Mouse (Mus musculus) embryonic facial prominence, embryonic 15.5 days (tissue): ENCODE data around the gene Adck2. TPM values are rescaled to one million over a fixed set of nuclear protein-coding genes. Genes with fewer than 3 reads are reported as not detected.
A peak's percentile ranks its signal among the peaks of the same experiment; 100 is the strongest.

ENCODE experiments used
- ATAC-seq: fragments of 200-750 bp; cut with Nextera tagmentation; 2 replicates; pipeline ENCODE4 v1.8.0; 2017; ENCODE audit warnings: low read depth, moderate TSS enrichment; ENCODE audit not compliant: insufficient number of reproducible peaks, low FRiP score, low TSS enrichment
- H3K27ac ChIP-seq: fragments of 300-500 bp; sonication (generic); replicated peaks from 2 replicates; pipeline ENCODE4 v1.5.1; 2015; ENCODE audit warnings: mild to moderate bottlenecking, inconsistent platforms
- H3K27me3 ChIP-seq: fragments of 300-500 bp; sonication (generic); 2 replicates; pipeline ENCODE4 v1.6.1; 2015; ENCODE audit warnings: inconsistent platforms
- H3K36me3 ChIP-seq: fragments of 300-500 bp; sonication (generic); 2 replicates; pipeline ENCODE4 v1.6.1; 2015; ENCODE audit warnings: mild to moderate bottlenecking, inconsistent platforms
- H3K4me1 ChIP-seq: fragments of 300-500 bp; sonication (generic); 2 replicates; pipeline ENCODE4 v1.6.1; 2015; ENCODE audit warnings: inconsistent platforms
- H3K4me2 ChIP-seq: fragments of 300-500 bp; sonication (generic); replicated peaks from 2 replicates; pipeline ENCODE4 v1.6.1; 2015; ENCODE audit warnings: mild to moderate bottlenecking, inconsistent platforms
- H3K4me3 ChIP-seq: fragments of 300-500 bp; sonication (generic); replicated peaks from 2 replicates; pipeline ENCODE4 v1.5.1; 2015; ENCODE audit warnings: mild to moderate bottlenecking, inconsistent platforms
- H3K9ac ChIP-seq: fragments of 300-500 bp; sonication (generic); 2 replicates; pipeline ENCODE4 v1.6.1; 2015; ENCODE audit warnings: inconsistent platforms
- H3K9me3 ChIP-seq: fragments of 300-500 bp; sonication (generic); replicated peaks from 2 replicates; pipeline ENCODE4 v1.6.1; 2016; ENCODE audit warnings: inconsistent platforms
- WGBS: fragments of 180-500 bp; shearing (Covaris S2); methylation state at CpG from one replicate; pipeline ENCODE4 v1.1.7; 2015; 5-methylcytosine and 5-hydroxymethylcytosine counted together
- polyA plus RNA-seq: library from polyadenylated mRNA; unstranded; fragments of >200 nt; fragmentation: Nextera tagmentation; extraction: Ambion mirVana; gene quantifications from 2 replicates; pipeline ENCODE4 v1.2.1, GENCODE M21; 2015

Adck2 gene
- polyA plus RNA-seq, 1 experiment from 2014 or later: 44.9 TPM

GRCm38 (mm10) chr6:39592401-39593214, 18.9 kb downstream of the Adck2 start, which contains the start of gene Ndufb2:
Ndufb2 (plus strand) TSS chr6:39592574.
- Histone ChIP-seq H3K9me3 (no peaks in the 10 kb centered on the region), H3K4me2 (peak within 1 kb of the TSS; percentile 72), H3K4me3 (peak within 1 kb of the TSS; percentile 94), H3K36me3 (peaks cover 22% of the 10 kb centered on the region), H3K27ac (peak within 1 kb of the TSS; percentile 94), H3K27me3 (no peaks in the 10 kb centered on the region), H3K4me1 (peaks cover 18% of the 10 kb centered on the region), H3K9ac (peak within 1 kb of the TSS; percentile 88)
- under 1% methylated on average over 56 of the region's 56 CpGs for WGBS
- peak; percentile 97 for ATAC-seq

- Histone ChIP-seq H3K9ac (no peak overlapping the region), H3K4me1 (no peaks in the 10 kb centered on the region), H3K4me2 (no peak overlapping the region), H3K36me3 (peaks cover 32% of the 10 kb centered on the region), H3K27ac (no peak overlapping the region), H3K4me3 (no peak overlapping the region), H3K9me3 (no peaks in the 10 kb centered on the region), H3K27me3 (no peaks in the 10 kb centered on the region)
- 93% methylated on average over 3 of the region's 3 CpGs for WGBS
- ATAC-seq: no peak
Observed at GRCm38 (mm10) chr6:39600851-39601250, 27.2 kb downstream of the Adck2 start.

- Histone ChIP-seq H3K27ac (no peak overlapping the region), H3K4me1 (no peaks in the 10 kb centered on the region), H3K4me3 (no peak overlapping the region), H3K27me3 (no peaks in the 10 kb centered on the region), H3K9me3 (no peaks in the 10 kb centered on the region), H3K9ac (no peak overlapping the region), H3K4me2 (no peak overlapping the region), H3K36me3 (peaks cover 32% of the 10 kb centered on the region)
- no peak for ATAC-seq
- 85% methylated on average over 3 of the region's 3 CpGs for WGBS
Observed at GRCm38 (mm10) chr6:39601828-39602227, 28.2 kb downstream of the Adck2 start.

GRCm38 (mm10) chr6:39604565-39604964, 30.9 kb downstream of the Adck2 start:
- Histone ChIP-seq H3K4me2 (no peak overlapping the region), H3K27me3 (no peaks in the 10 kb centered on the region), H3K9ac (no peak overlapping the region), H3K9me3 (no peaks in the 10 kb centered on the region), H3K36me3 (peaks cover 15% of the 10 kb centered on the region), H3K27ac (no peak overlapping the region), H3K4me3 (no peak overlapping the region), H3K4me1 (no peaks in the 10 kb centered on the region)
- 79% methylated on average over 5 of the region's 5 CpGs for WGBS
- no peak for ATAC-seq

GRCm38 (mm10) chr6:39606056-39606455, 32.4 kb downstream of the Adck2 start:
- Histone ChIP-seq H3K4me2 (no peak overlapping the region), H3K36me3 (peaks cover 7% of the 10 kb centered on the region), H3K9ac (no peak overlapping the region), H3K27me3 (no peaks in the 10 kb centered on the region), H3K4me3 (no peak overlapping the region), H3K9me3 (no peaks in the 10 kb centered on the region), H3K27ac (no peak overlapping the region), H3K4me1 (no peaks in the 10 kb centered on the region)
- ATAC-seq: no peak
- WGBS: 91% methylated on average over 6 of the region's 6 CpGs

- Histone ChIP-seq H3K9ac (no peak overlapping the region), H3K27me3 (no peaks in the 10 kb centered on the region), H3K27ac (no peak overlapping the region), H3K4me1 (no peaks in the 10 kb centered on the region), H3K4me2 (no peak overlapping the region), H3K9me3 (no peaks in the 10 kb centered on the region), H3K4me3 (no peak overlapping the region), H3K36me3 (peaks cover 9% of the 10 kb centered on the region)
- no peak for ATAC-seq
- WGBS: 64% methylated on average over 3 of the region's 3 CpGs
Observed at GRCm38 (mm10) chr6:39606862-39607261, 33.2 kb downstream of the Adck2 start.

- no peak overlapping the region for H3K27ac ChIP-seq
- no peak for ATAC-seq
- WGBS: 67% methylated on average over 5 of the region's 5 CpGs
- no peaks in the 10 kb centered on the region for H3K27me3 ChIP-seq
- no peaks in the 10 kb centered on the region for H3K4me1 ChIP-seq
- no peak overlapping the region for H3K4me2 ChIP-seq
- no peak overlapping the region for H3K9ac ChIP-seq
- peaks cover 10% of the 10 kb centered on the region for H3K36me3 ChIP-seq
- no peaks in the 10 kb centered on the region for H3K9me3 ChIP-seq
- no peak overlapping the region for H3K4me3 ChIP-seq
Observed at GRCm38 (mm10) chr6:39607365-39607764, 33.7 kb downstream of the Adck2 start.

GRCm38 (mm10) chr6:39610207-39610606, 36.5 kb downstream of the Adck2 start:
- Histone ChIP-seq H3K9me3 (no peaks in the 10 kb centered on the region), H3K27me3 (no peaks in the 10 kb centered on the region), H3K27ac (no peak overlapping the region), H3K4me3 (no peak overlapping the region), H3K4me2 (no peak overlapping the region), H3K9ac (no peak overlapping the region), H3K36me3 (peaks cover 24% of the 10 kb centered on the region), H3K4me1 (no peaks in the 10 kb centered on the region)
- ATAC-seq: no peak
- WGBS: 58% methylated on average over 2 of the region's 2 CpGs

GRCm38 (mm10) chr6:39611296-39611695, 37.6 kb downstream of the Adck2 start:
- ATAC-seq: no peak
- H3K36me3 ChIP-seq: peaks cover 29% of the 10 kb centered on the region
- H3K4me3 ChIP-seq: no peak overlapping the region
- H3K9ac ChIP-seq: no peak overlapping the region
- no peaks in the 10 kb centered on the region for H3K27me3 ChIP-seq
- no peaks in the 10 kb centered on the region for H3K9me3 ChIP-seq
- no peaks in the 10 kb centered on the region for H3K4me1 ChIP-seq
- H3K27ac ChIP-seq: no peak overlapping the region
- H3K4me2 ChIP-seq: no peak overlapping the region
- WGBS: 100% methylated on average over 2 of the region's 2 CpGs

Other genes with a start within 250 kb of the Adck2 start
- gene Slc37a3, start 196.2 kb upstream of the Adck2 start, polyA plus RNA-seq: 53.3 and 60.3 TPM in 2 replicates
- gene Rab19, start 192.7 kb upstream of the Adck2 start, polyA plus RNA-seq: 1.5 and 1.7 TPM in 2 replicates
- gene Mkrn1, start 153.4 kb upstream of the Adck2 start, polyA plus RNA-seq: 59.5 and 64.3 TPM in 2 replicates
- gene Dennd2a, start 16.0 kb upstream of the Adck2 start, polyA plus RNA-seq: 21.1 and 22.7 TPM in 2 replicates
- 0.83 and 1.3 TPM in 2 replicates for gene Gm42420, start 11.9 kb downstream of the Adck2 start, polyA plus RNA-seq
- 332 and 334 TPM in 2 replicates for gene Ndufb2, start 18.7 kb downstream of the Adck2 start, polyA plus RNA-seq
- 17.1 and 17.8 TPM in 2 replicates for gene Braf, start 151.6 kb downstream of the Adck2 start, polyA plus RNA-seq
- 172 and 173 TPM in 2 replicates for gene Mrps33, start 237.1 kb downstream of the Adck2 start, polyA plus RNA-seq